Mouse (Mus musculus): ENCODE results near the gene Nim1k. TPM values are rescaled to one million over a fixed set of nuclear protein-coding genes. Genes with fewer than 3 reads are reported as not detected.

The Nim1k gene
- polyA plus RNA-seq, 1 experiment from 2014 or later = 1.2 TPM

GRCm38 (mm10) chr13:119754635-119755020 lies 1.1 kb downstream of the Nim1k start:
- Histone ChIP-seq H3K9me3 (replicated peaks; ENCODE audit: low read length) (no peaks in the 10 kb centered on the region), H3K27ac (no peak overlapping the region), H3K4me2 (ENCODE audit: low read length) (peak overlapping the region; percentile 90), H3K9ac (ENCODE audit: low read depth, low read length) (no peak overlapping the region), H3K36me3 (ENCODE audit: insufficient read depth, low read length) (no peaks in the 10 kb centered on the region), H3K4me3 (replicated peaks; ENCODE audit: low read depth, low read length) (no peak overlapping the region), H3K4me1 (replicated peaks; ENCODE audit: insufficient read depth, low read length) (peaks cover 7% of the 10 kb centered on the region), H3K27me3 (ENCODE audit: insufficient read depth, low read length) (no peaks in the 10 kb centered on the region)
- DNase-seq (ENCODE audit: low spot score) (no peak), ATAC-seq (replicated peaks; ENCODE audit: low FRiP score, low read depth) (no peak)
- 19% methylated on average over 3 of the region's 3 CpGs for WGBS
- no peak for TF ChIP-seq CTCF (IDR thresholded peaks at IDR 0.05; ENCODE audit: low read depth)

DNA sequence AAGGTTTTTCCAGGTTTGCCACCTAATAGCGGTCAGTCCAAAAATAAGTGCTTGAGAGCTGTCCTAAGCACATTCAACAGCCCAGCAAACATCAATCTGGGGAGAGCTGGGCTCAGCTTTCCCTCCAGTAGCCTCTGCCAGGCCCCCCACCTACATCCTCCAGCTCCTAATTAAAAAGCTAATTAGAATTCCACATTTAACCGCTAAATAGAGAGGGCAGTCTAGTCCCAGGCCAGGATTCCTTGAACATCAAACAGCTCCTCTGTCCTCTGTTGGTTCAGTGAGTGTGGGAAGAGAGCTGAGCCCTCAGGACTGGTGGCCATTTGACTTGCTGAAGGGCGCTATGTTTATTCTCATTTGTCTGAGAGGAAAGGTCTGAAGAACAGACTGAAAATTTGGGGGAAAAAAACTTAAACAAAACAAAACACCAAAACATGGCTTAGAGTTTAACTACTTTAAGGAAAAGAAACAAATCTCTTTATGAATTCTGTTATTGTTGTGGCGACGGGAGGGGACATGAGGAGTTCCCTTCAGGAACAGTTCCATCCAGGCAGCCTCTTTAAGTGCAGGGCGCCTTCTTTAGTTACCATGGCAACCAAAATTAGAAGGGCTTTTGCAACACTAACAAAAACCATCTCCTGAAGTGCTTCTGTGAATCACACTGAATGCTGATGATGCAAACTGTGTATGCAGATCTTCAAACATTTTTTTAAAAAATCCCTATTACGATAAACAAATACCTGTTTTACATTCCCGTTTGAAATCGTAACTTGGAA lies 1.6 kb downstream of the Nim1k start:
- no peak overlapping the region for H3K4me2 ChIP-seq (ENCODE audit: low read length)
- ATAC-seq (replicated peaks; ENCODE audit: low FRiP score, low read depth) (no peak), DNase-seq (ENCODE audit: low spot score) (no peak)
- H3K27ac ChIP-seq = no peak overlapping the region
- no peaks in the 10 kb centered on the region for H3K27me3 ChIP-seq (ENCODE audit: insufficient read depth, low read length)
- no peaks in the 10 kb centered on the region for H3K9me3 ChIP-seq (replicated peaks; ENCODE audit: low read length)
- no peak overlapping the region for H3K9ac ChIP-seq (ENCODE audit: low read depth, low read length)
- no peaks in the 10 kb centered on the region for H3K36me3 ChIP-seq (ENCODE audit: insufficient read depth, low read length)
- no peak overlapping the region for H3K4me3 ChIP-seq (replicated peaks; ENCODE audit: low read depth, low read length)
- WGBS = 67% methylated on average over 9 of the region's 9 CpGs
- peaks cover 7% of the 10 kb centered on the region for H3K4me1 ChIP-seq (replicated peaks; ENCODE audit: insufficient read depth, low read length)
- TF ChIP-seq CTCF (IDR thresholded peaks at IDR 0.05; ENCODE audit: low read depth) = no peak

DNA sequence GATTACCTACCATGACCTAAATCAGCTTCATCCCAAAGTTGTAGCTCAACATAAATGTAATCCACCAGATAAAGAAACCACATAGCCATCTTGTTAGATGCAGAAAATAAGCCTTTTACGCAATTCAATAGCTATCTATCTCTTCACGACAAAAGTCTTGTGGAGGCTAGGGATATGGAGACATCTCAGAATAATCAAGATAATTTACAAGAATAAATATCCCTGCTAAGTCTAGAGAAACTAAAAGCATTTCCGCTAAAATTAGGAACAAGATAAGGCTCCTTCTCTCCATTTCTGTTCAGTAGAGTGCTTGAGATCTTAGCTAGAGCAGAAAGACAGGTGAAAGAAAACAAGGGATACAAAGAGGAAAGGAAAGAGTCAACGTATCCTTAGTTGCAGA lies 8.8 kb downstream of the Nim1k start:
- no peak for TF ChIP-seq CTCF (IDR thresholded peaks at IDR 0.05; ENCODE audit: low read depth)
- 87% methylated on average over 4 of the region's 4 CpGs for WGBS
- H3K36me3 ChIP-seq (ENCODE audit: insufficient read depth, low read length) = no peaks in the 10 kb centered on the region
- H3K27me3 ChIP-seq (ENCODE audit: insufficient read depth, low read length) = no peaks in the 10 kb centered on the region
- no peak overlapping the region for H3K9ac ChIP-seq (ENCODE audit: low read depth, low read length)
- H3K4me2 ChIP-seq (ENCODE audit: low read length) = no peak overlapping the region
- ATAC-seq (replicated peaks; ENCODE audit: low FRiP score, low read depth) (no peak), DNase-seq (ENCODE audit: low spot score) (no peak)
- no peaks in the 10 kb centered on the region for H3K9me3 ChIP-seq (replicated peaks; ENCODE audit: low read length)
- no peak overlapping the region for H3K27ac ChIP-seq
- no peak overlapping the region for H3K4me3 ChIP-seq (replicated peaks; ENCODE audit: low read depth, low read length)
- H3K4me1 ChIP-seq (replicated peaks; ENCODE audit: insufficient read depth, low read length) = no peaks in the 10 kb centered on the region

- DNase-seq (ENCODE audit: low spot score) (no peak), ATAC-seq (replicated peaks; ENCODE audit: low FRiP score, low read depth) (no peak)
- H3K4me2 ChIP-seq (ENCODE audit: low read length) = no peak overlapping the region
- no peak overlapping the region for H3K9ac ChIP-seq (ENCODE audit: low read depth, low read length)
- 81% methylated on average over 3 of the region's 3 CpGs for WGBS
- H3K36me3 ChIP-seq (ENCODE audit: insufficient read depth, low read length) = no peaks in the 10 kb centered on the region
- TF ChIP-seq CTCF (IDR thresholded peaks at IDR 0.05; ENCODE audit: low read depth) = no peak
- 0 out of 2 replicates have a peak, but pooled peaks cover 3% of the 10 kb centered on the region for H3K4me1 ChIP-seq (replicated peaks; ENCODE audit: insufficient read depth, low read length)
- no peaks in the 10 kb centered on the region for H3K27me3 ChIP-seq (ENCODE audit: insufficient read depth, low read length)
- H3K4me3 ChIP-seq (replicated peaks; ENCODE audit: low read depth, low read length) = no peak overlapping the region
- no peaks in the 10 kb centered on the region for H3K9me3 ChIP-seq (replicated peaks; ENCODE audit: low read length)
- H3K27ac ChIP-seq = no peak overlapping the region
These were observed 12.2 kb downstream of the Nim1k start for GRCm38 (mm10) chr13:119743470-119743869.

- no peaks in the 10 kb centered on the region for H3K9me3 ChIP-seq (replicated peaks; ENCODE audit: low read length)
- 89% methylated on average over 6 of the region's 6 CpGs for WGBS
- no peak overlapping the region for H3K4me2 ChIP-seq (ENCODE audit: low read length)
- H3K4me3 ChIP-seq (replicated peaks; ENCODE audit: low read depth, low read length) = no peak overlapping the region
- H3K4me1 ChIP-seq (replicated peaks; ENCODE audit: insufficient read depth, low read length) = 0 out of 2 replicates have a peak, but pooled peaks cover 3% of the 10 kb centered on the region
- H3K36me3 ChIP-seq (ENCODE audit: insufficient read depth, low read length) = no peaks in the 10 kb centered on the region
- ATAC-seq (replicated peaks; ENCODE audit: low FRiP score, low read depth) (no peak), DNase-seq (ENCODE audit: low spot score) (no peak)
- H3K27ac ChIP-seq = no peak overlapping the region
- no peaks in the 10 kb centered on the region for H3K27me3 ChIP-seq (ENCODE audit: insufficient read depth, low read length)
- no peak overlapping the region for H3K9ac ChIP-seq (ENCODE audit: low read depth, low read length)
- TF ChIP-seq CTCF (IDR thresholded peaks at IDR 0.05; ENCODE audit: low read depth) = no peak
These were observed 12.8 kb downstream of the Nim1k start for GRCm38 (mm10) chr13:119742711-119743415.

DNA sequence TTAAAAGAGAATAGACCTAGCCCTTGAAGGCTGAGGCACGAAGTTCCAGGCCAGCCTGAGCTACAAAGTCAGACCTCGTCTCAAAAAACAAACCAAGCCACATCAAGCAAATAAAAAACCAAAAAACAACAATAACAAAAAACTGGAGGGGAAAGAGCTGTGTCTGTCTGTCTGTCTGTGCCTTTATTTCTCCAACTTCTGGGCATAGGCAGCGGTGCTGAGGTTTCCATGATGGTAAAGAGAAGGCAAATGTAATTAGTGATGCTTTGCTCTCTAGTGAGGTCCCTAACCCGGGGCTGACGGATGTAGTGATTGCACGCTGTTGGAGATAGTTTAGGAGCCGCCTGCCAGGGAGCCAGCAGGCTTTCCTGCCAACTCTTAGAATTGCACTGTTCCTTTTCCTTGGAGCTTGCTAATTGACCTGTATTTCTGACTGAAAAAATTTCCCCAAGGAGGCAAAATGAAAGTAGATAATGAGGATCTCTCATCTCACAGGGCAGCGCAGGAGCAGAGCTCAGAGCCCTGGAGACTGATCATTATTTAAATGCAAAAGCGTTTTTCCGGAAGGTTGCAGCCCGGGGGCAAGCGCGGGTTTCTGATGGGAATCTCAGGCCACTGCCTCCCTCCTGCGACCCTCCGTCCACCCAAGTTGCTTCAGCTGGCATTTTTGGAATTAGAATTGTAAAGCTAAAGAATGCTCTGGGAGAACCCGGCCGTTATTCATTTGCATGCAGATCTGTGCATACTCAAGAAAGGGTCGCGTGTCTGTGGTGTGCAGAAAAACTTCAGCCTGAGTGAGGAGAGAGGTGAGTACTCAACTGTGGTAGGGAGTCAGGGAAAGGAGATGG lies 14.1 kb downstream of the Nim1k start:
- Histone ChIP-seq H3K4me3 (replicated peaks; ENCODE audit: low read depth, low read length) (peak overlapping the region; percentile 29), H3K27me3 (ENCODE audit: insufficient read depth, low read length) (no peaks in the 10 kb centered on the region), H3K9ac (ENCODE audit: low read depth, low read length) (0 out of 2 replicates have a peak overlapping the region, but pooled peaks have one; percentile 31), H3K4me2 (ENCODE audit: low read length) (peak overlapping the region; percentile 61), H3K36me3 (ENCODE audit: insufficient read depth, low read length) (no peaks in the 10 kb centered on the region), H3K9me3 (replicated peaks; ENCODE audit: low read length) (no peaks in the 10 kb centered on the region), H3K27ac (no peak overlapping the region), H3K4me1 (replicated peaks; ENCODE audit: insufficient read depth, low read length) (0 out of 2 replicates have a peak, but pooled peaks cover 3% of the 10 kb centered on the region)
- WGBS = 7% methylated on average over 19 of the region's 19 CpGs
- ATAC-seq (replicated peaks; ENCODE audit: low FRiP score, low read depth) = no peak
- no peak for DNase-seq (ENCODE audit: low spot score)
- no peak for TF ChIP-seq CTCF (IDR thresholded peaks at IDR 0.05; ENCODE audit: low read depth)

All from kidney, postnatal 0 days (tissue).